Mouse (Mus musculus): ENCODE results near the gene Ccnd1. TPM values are rescaled to one million over a fixed set of nuclear protein-coding genes. Genes with fewer than 3 reads are reported as not detected.

Ccnd1 gene
- polyA plus RNA-seq, 1 experiment from 2014 or later = 200 TPM

DNA sequence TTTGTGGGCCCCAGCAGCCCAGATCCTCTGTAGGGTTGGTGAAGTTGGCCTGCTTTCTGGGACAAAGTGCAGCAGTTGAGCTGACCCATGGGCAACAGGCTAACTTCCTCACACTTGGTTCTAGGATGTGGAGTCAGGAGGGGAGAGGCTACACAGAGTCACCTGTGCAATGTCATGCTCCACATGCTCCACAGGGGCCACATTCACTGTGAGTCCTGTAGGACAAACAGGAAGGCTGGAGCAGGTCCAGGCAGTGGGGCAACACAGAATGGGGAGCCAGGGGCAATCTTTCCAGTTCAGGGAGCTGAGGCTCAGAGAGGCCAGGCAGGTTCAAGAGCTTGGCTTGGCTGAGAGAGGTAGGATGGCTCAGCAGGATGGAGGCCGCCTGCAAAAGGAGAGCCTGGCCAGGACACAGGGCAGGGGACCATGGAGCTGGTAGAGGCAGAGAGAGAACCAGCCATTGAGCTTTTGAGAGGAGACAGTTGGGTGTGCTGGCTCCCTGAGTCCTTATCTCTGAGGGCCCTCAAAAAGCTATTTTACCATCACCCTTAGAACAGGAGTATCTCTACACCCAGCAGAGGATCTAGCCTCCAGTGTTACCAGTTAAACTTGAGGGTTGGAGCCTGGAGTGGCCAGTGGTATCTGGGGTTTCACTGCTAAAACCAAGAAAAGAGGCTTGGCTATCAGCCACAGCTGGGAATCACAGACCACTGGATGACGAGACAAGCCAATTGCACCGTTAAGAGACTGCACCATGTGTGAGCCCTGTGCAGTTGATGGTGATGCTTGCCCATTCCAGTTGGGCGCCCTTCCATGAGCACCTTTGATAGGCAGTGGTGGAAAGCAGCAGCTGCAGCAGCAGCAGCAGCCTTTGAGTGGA, 11.5 kb downstream of the Ccnd1 start:
- Histone ChIP-seq H3K36me3 (ENCODE audit: control insufficient read depth, insufficient read depth, low read length) (no peaks in the 10 kb centered on the region), H3K27me3 (ENCODE audit: control insufficient read depth, insufficient read depth, low read length) (no peaks in the 10 kb centered on the region), H3K9me3 (ENCODE audit: control insufficient read depth, low read length) (no peaks in the 10 kb centered on the region), H3K4me2 (replicated peaks; ENCODE audit: low read depth, low read length) (no peak overlapping the region), H3K4me1 (replicated peaks; ENCODE audit: control insufficient read depth, insufficient read depth, low read length) (no peaks in the 10 kb centered on the region), H3K4me3 (ENCODE audit: low read depth, low read length) (no peak overlapping the region), H3K27ac (ENCODE audit: low read depth, low read length) (no peak overlapping the region), H3K9ac (ENCODE audit: low read depth, low read length) (no peak overlapping the region)
- 80% methylated on average over 4 of the region's 4 CpGs for WGBS
- ATAC-seq (ENCODE audit: low FRiP score) (no peak), DNase-seq (ENCODE audit: low spot score) (no peak)

DNA sequence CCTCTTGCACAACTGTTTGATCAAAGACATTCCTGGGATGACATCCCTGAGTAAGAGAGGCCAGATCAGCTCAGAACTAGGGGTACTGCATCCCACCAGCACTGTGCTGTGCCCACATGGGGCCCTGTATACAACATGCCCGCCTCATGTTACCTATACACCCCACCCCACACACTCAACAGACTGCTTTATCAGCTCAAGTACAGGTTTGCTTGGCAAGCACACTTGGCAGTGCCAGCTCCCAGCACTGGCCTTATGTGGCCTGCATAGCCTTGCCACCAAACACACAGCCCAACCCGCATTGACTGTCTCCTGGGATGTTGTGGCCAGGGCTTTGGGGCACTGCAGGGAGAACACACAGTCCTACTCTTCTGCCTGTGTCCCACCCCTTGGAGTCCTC, 12.1 kb downstream of the Ccnd1 start:
- H3K36me3 ChIP-seq (ENCODE audit: control insufficient read depth, insufficient read depth, low read length) = no peaks in the 10 kb centered on the region
- no peaks in the 10 kb centered on the region for H3K4me1 ChIP-seq (replicated peaks; ENCODE audit: control insufficient read depth, insufficient read depth, low read length)
- DNase-seq (ENCODE audit: low spot score) (no peak), ATAC-seq (ENCODE audit: low FRiP score) (no peak)
- H3K9me3 ChIP-seq (ENCODE audit: control insufficient read depth, low read length) = no peaks in the 10 kb centered on the region
- WGBS = 88% methylated on average over 2 of the region's 2 CpGs
- H3K27ac ChIP-seq (ENCODE audit: low read depth, low read length) = no peak overlapping the region
- no peak overlapping the region for H3K4me3 ChIP-seq (ENCODE audit: low read depth, low read length)
- no peak overlapping the region for H3K4me2 ChIP-seq (replicated peaks; ENCODE audit: low read depth, low read length)
- H3K9ac ChIP-seq (ENCODE audit: low read depth, low read length) = no peak overlapping the region
- no peaks in the 10 kb centered on the region for H3K27me3 ChIP-seq (ENCODE audit: control insufficient read depth, insufficient read depth, low read length)

DNA sequence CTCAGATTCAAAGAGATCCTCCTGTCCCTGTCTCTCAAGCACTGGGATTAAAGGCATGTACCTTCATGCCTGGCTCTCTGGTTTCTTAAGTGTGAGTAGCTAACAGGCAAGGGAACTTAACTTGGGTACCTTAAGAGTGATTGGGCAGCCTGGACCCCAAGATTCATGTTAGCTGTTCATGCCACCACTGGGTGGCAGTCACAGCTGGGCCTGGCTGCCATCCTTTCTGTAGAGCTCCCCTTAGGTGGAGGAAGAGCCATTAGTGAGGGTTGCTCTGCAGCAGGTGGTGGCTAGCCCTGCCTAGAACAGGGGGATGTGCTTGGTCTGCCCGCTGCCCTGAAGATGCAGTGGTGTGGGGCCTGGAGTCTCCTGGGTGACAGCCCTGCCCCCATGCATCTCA, 20.9 kb downstream of the Ccnd1 start:
- no peaks in the 10 kb centered on the region for H3K9me3 ChIP-seq (ENCODE audit: control insufficient read depth, low read length)
- no peak overlapping the region for H3K4me3 ChIP-seq (ENCODE audit: low read depth, low read length)
- no peak for ATAC-seq (ENCODE audit: low FRiP score)
- H3K4me2 ChIP-seq (replicated peaks; ENCODE audit: low read depth, low read length) = no peak overlapping the region
- H3K27ac ChIP-seq (ENCODE audit: low read depth, low read length) = no peak overlapping the region
- no peaks in the 10 kb centered on the region for H3K27me3 ChIP-seq (ENCODE audit: control insufficient read depth, insufficient read depth, low read length)
- peaks cover 6% of the 10 kb centered on the region for H3K4me1 ChIP-seq (replicated peaks; ENCODE audit: control insufficient read depth, insufficient read depth, low read length)
- 77% methylated on average over 1 of the region's 1 CpGs for WGBS
- H3K9ac ChIP-seq (ENCODE audit: low read depth, low read length) = no peak overlapping the region
- no peaks in the 10 kb centered on the region for H3K36me3 ChIP-seq (ENCODE audit: control insufficient read depth, insufficient read depth, low read length)
- DNase-seq (ENCODE audit: low spot score) = no peak

DNA sequence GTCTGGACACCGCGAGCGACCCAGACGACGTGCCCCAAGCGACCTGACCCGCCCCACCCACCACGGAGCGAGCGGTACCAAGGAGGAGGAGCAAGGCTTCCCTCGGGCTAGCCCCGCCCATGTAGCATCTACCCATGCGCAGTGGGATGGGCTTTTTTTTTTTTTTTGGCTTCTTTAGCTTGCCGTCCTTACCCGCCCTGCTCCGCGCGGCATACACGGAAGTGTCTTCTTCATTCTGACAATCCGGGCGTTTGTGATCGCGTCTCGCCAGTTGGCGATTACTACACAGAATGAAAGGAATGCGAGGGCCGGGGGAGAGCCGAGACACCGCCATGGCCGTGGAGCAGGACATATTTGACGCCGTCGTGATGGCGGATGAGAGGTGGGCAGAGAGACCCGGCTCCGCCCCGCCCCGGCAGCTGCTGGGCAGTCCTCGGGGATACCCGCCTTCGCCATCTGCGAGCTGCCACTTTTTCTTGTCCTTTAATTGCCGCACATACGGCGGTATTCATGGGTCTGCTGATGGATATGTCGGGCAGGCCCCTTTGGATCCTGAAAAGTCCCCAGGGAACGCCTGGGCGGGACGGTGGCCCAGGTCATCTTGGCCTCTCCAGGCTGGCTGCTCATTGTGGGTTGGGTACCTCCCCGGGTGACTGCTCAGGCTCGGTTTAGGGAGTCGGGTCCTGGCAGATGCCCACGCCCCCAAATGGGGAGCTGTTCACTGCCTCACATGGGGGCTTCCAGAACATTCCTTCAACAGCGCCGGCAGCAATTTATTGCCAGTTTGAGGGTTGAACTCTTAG, 24.6 kb downstream of the Ccnd1 start, which contains the start of gene LTO1:
TSS of gene LTO1 (plus strand) at position 153 of the 803 bp plus-strand sequence.
- no peaks in the 10 kb centered on the region for H3K36me3 ChIP-seq (ENCODE audit: control insufficient read depth, insufficient read depth, low read length)
- peaks cover 6% of the 10 kb centered on the region for H3K4me1 ChIP-seq (replicated peaks; ENCODE audit: control insufficient read depth, insufficient read depth, low read length)
- peak within 1 kb of the TSS; percentile 84 for H3K4me3 ChIP-seq (ENCODE audit: low read depth, low read length)
- H3K27me3 ChIP-seq (ENCODE audit: control insufficient read depth, insufficient read depth, low read length) = no peaks in the 10 kb centered on the region
- ATAC-seq (ENCODE audit: low FRiP score) (peak; percentile 92), DNase-seq (ENCODE audit: low spot score) (peak; percentile 93)
- peak within 1 kb of the TSS; percentile 68 for H3K9ac ChIP-seq (ENCODE audit: low read depth, low read length)
- peak within 1 kb of the TSS; percentile 83 for H3K27ac ChIP-seq (ENCODE audit: low read depth, low read length)
- under 1% methylated on average over 55 of the region's 55 CpGs for WGBS
- H3K9me3 ChIP-seq (ENCODE audit: control insufficient read depth, low read length) = no peaks in the 10 kb centered on the region
- peak within 1 kb of the TSS; percentile 68 for H3K4me2 ChIP-seq (replicated peaks; ENCODE audit: low read depth, low read length)

DNA sequence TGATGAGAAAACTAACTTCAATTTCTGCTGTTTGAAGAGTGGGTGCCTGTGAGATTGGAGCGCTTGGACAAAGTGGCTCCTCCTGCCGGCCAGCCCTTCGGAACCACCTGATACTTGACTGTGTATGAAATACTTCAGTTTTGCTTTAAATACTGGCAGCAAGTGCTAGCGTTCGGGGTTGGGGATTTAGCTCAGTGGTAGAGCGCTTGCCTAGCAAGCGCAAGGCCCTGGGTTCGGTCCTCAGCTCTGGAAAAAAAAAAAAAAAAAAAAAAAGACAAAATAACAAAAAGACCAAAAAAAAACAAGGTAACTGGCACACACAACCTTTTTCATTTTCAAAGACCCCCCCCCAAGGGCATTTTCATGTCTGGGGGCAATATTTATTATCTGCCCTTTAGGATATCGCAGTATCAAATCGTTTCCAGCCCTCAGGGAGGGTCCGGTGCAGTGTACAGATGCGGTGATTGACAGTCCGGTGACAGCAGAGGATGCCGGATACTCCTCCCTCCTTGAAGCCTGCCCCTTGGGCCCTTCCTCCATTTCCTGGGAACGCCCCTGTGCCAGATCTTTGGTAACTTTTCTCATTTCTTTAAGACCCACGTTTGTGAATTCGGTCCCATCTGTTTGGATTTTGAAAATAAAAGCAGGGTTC, 25.3 kb downstream of the Ccnd1 start:
- WGBS = 11% methylated on average over 17 of the region's 17 CpGs
- peak overlapping the region; percentile 83; the same call in 1 of the 2 replicates for H3K27ac ChIP-seq (ENCODE audit: low read depth, low read length)
- H3K9me3 ChIP-seq (ENCODE audit: control insufficient read depth, low read length) = no peaks in the 10 kb centered on the region
- no peaks in the 10 kb centered on the region for H3K36me3 ChIP-seq (ENCODE audit: control insufficient read depth, insufficient read depth, low read length)
- H3K27me3 ChIP-seq (ENCODE audit: control insufficient read depth, insufficient read depth, low read length) = no peaks in the 10 kb centered on the region
- no peak for DNase-seq (ENCODE audit: low spot score)
- peak overlapping the region; percentile 84 for H3K4me3 ChIP-seq (ENCODE audit: low read depth, low read length)
- H3K4me2 ChIP-seq (replicated peaks; ENCODE audit: low read depth, low read length) = peak overlapping the region; percentile 36
- peak; percentile 92 for ATAC-seq (ENCODE audit: low FRiP score)
- H3K9ac ChIP-seq (ENCODE audit: low read depth, low read length) = peak overlapping the region; percentile 38; the same call in 1 of the 2 replicates
- H3K4me1 ChIP-seq (replicated peaks; ENCODE audit: control insufficient read depth, insufficient read depth, low read length) = peaks cover 6% of the 10 kb centered on the region

DNA sequence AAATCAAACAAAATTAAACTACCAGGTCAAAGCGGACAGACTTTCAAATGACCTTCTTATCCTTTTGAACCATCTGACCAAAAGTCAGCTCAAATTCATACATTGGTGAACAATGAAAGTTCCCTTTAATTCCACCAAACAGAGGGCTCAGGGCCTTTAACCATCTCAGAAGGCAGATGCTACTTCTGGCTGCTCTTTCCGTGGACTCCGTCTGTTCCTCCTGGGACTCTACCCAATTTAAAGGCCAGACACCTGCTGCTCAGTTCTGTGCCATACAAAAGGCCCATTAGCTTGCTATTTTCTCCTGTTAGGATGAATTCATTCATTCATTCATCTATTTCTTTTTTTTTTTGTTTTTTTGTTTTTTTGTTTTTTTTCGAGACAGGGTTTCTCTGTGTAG, 26.8 kb downstream of the Ccnd1 start:
- Histone ChIP-seq H3K9me3 (ENCODE audit: control insufficient read depth, low read length) (no peaks in the 10 kb centered on the region), H3K9ac (ENCODE audit: low read depth, low read length) (no peak overlapping the region), H3K27me3 (ENCODE audit: control insufficient read depth, insufficient read depth, low read length) (no peaks in the 10 kb centered on the region), H3K4me3 (ENCODE audit: low read depth, low read length) (no peak overlapping the region), H3K4me2 (replicated peaks; ENCODE audit: low read depth, low read length) (no peak overlapping the region), H3K4me1 (replicated peaks; ENCODE audit: control insufficient read depth, insufficient read depth, low read length) (peaks cover 6% of the 10 kb centered on the region), H3K27ac (ENCODE audit: low read depth, low read length) (no peak overlapping the region), H3K36me3 (ENCODE audit: control insufficient read depth, insufficient read depth, low read length) (no peaks in the 10 kb centered on the region)
- DNase-seq (ENCODE audit: low spot score) = no peak
- no peak for ATAC-seq (ENCODE audit: low FRiP score)
- WGBS = 69% methylated on average over 4 of the region's 4 CpGs

- ATAC-seq (ENCODE audit: low FRiP score) (no peak), DNase-seq (ENCODE audit: low spot score) (no peak)
- Histone ChIP-seq H3K36me3 (ENCODE audit: control insufficient read depth, insufficient read depth, low read length) (no peaks in the 10 kb centered on the region), H3K27me3 (ENCODE audit: control insufficient read depth, insufficient read depth, low read length) (no peaks in the 10 kb centered on the region), H3K4me2 (replicated peaks; ENCODE audit: low read depth, low read length) (no peak overlapping the region), H3K9me3 (ENCODE audit: control insufficient read depth, low read length) (no peaks in the 10 kb centered on the region), H3K4me1 (replicated peaks; ENCODE audit: control insufficient read depth, insufficient read depth, low read length) (peaks cover 8% of the 10 kb centered on the region), H3K27ac (ENCODE audit: low read depth, low read length) (no peak overlapping the region), H3K4me3 (ENCODE audit: low read depth, low read length) (no peak overlapping the region), H3K9ac (ENCODE audit: low read depth, low read length) (no peak overlapping the region)
- WGBS = 87% methylated on average over 1 of the region's 1 CpGs
Measured at GRCm38 (mm10) chr7:144911121-144911520, 28.6 kb downstream of the Ccnd1 start.

GRCm38 (mm10) chr7:144908705-144909104, 31.0 kb downstream of the Ccnd1 start:
- DNase-seq (ENCODE audit: low spot score) (no peak), ATAC-seq (ENCODE audit: low FRiP score) (no peak)
- Histone ChIP-seq H3K4me1 (replicated peaks; ENCODE audit: control insufficient read depth, insufficient read depth, low read length) (0 out of 2 replicates have a peak, but pooled peaks cover 2% of the 10 kb centered on the region), H3K4me3 (ENCODE audit: low read depth, low read length) (no peak overlapping the region), H3K4me2 (replicated peaks; ENCODE audit: low read depth, low read length) (no peak overlapping the region), H3K36me3 (ENCODE audit: control insufficient read depth, insufficient read depth, low read length) (no peaks in the 10 kb centered on the region), H3K9me3 (ENCODE audit: control insufficient read depth, low read length) (no peaks in the 10 kb centered on the region), H3K27me3 (ENCODE audit: control insufficient read depth, insufficient read depth, low read length) (no peaks in the 10 kb centered on the region), H3K27ac (ENCODE audit: low read depth, low read length) (no peak overlapping the region), H3K9ac (ENCODE audit: low read depth, low read length) (no peak overlapping the region)
- 36% methylated on average over 7 of the region's 7 CpGs for WGBS
